Mouse (Mus musculus) CD4-positive, CD25-positive, alpha-beta regulatory T cell, adult 2 months (primary cell): ENCODE measurements around the gene Etnk2.
"Not testable (repeated sequence)": the region's sequence is repeated elsewhere in the genome, so short reads cannot be mapped to it uniquely, and the experiment has no call there.

ENCODE experiments used
- DNase-seq: peaks from one replicate; pipeline ENCODE4 v3.0.0-alpha.2; 2012; ENCODE audit warnings: low read depth, low spot score

Gene Etnk2

DNA sequence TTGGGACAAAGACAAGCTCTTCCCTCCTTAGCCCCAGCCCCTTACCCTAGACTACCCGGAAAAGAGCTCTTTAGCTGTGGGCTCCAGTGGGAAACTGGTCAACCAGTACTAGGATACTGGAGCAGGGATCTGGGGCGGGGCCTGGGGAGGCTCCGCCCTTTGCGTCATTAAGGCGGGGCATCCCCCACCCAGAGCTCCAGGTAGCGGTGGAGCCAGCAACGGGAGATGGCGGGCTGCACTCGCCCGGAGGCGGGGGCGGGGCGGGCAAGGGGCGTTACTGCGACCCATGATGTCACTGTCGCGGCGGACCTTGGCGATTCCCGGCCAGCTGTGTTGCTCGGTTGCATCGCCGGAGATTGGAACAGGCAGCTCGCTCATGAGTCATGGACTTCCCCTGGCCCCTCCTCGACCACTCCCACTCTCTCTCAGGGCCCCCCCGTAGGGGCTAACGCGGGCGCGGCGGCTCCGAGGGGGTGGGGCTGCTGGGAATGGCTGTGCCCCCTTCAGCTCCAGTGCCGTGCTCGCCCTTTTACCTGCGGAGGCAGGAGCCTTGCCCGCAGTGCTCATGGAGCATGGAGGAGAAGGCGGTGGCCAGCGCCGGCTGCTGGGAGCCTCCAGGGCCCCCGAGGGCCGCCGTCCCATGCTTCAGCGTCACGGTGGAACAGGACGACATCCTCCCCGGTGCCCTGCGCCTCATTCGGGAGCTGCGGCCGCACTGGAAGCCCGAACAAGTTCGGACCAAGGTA, at the start of gene Etnk2:
TSS of gene Etnk2 (plus strand) at position 297 of the 746 bp plus-strand sequence.
- peak; percentile 49 for DNase-seq

DNA sequence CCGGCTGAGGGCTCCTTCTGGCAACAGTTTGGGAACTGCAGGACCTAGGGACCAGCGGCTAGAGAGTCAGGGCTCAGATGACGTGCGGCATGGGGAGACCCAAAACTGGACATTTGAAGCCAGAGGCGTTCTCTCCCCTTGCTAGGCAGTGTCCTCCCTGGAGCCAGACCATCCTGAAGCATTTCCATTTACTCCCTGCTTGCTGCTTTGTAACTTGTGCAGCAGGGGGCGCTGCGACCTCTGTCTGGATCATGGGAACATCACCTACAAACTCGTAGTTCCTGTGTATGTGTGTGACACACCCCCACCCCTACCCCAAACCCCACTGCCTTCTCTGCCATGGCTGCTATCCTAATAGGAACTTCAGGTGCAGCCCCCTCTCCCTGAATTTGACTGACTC, 49.0 kb upstream of the Etnk2 start:
- DNase-seq, result peak; percentile 59

DNA sequence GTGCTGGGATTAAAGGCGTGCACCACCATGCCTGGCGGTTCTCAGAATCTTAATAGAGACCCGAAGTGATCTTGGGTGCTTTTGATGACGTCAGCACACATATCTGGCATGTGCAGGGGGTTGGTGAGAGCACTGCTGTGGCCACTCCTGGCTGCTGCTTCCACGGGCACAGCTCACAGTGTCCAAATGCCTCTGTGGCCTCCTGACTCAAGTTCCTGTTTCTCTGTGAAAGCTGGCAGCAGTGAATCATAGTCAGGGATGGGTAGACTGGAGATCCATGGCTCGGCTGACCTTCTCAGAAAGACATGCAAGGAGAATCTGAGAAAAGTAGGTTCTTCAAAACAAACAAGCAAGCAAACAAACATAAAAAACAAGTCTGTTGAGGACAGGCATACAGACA, 47.6 kb upstream of the Etnk2 start:
- no peak for DNase-seq

DNA sequence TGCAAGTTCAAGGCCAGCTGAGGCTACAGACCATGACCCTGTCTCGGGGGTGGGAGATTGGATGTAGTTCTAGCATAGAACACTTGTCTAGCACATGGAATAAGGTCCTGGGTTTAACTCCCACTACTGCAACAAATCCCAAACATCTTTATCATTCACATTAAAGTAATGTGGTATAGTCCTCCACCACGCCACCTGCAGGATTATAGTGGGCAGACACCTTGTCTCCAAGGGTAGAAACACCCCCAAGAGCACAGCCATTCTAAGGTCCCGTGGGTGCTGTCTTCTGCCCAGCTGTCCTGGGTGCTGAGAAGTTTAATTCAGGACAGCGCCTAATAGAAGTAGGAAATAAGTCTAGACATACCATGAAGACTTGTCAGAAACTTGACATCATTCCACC, 46.8 kb upstream of the Etnk2 start:
- DNase-seq, result no peak

DNA sequence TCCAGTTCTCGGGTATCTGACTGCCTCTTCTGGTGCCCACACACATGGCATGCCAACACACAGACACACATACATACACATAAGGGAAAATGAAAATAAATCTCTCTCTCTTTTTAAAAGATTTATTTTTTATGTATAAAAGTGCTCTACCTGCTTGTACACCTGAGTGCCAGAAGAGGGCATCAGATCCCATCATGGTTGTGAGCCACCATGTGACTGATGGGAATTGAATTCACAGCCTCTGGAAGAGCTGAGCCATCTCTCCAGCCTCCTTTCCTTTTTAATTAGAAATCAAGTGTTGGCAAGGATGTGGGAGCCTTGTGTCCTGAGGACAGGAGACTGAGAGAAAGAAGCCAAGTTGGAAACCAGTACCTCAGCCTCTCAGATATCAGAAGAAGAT, 46.2 kb upstream of the Etnk2 start:
- DNase-seq, result no peak

DNA sequence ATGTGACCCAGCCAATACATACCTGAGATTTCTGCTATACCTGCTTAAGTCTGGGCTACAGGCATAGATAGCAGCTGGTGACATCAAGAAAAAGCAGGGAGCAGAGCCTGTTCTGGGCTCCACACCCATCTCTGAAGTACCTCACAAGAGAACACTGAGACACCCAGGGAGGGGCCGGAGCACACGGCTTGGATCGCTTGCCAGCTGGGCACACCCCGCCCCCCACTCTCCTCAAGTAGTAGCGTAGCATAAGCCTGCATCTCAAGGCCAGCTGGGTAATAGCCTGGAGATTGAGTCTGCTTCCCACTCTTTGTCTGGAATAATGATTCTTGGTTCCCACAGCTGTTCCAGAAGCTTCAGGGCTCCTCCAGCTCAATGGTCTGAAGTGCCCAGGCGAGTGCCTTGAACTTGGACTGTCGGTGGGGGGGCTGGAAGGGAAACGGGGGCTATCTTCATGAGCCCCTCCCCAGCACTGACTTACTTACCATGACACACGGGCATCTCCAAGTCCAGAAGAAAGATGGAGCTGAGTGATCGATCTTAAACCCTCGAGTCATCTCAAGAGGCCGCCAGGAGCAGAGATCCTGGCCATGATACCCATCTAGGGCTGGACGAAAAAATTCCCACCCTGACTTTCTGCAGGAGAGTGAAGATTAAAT, 42.0 kb upstream of the Etnk2 start, which contains the start of gene Kiss1:
TSS of gene Kiss1 (plus strand) at position 609 of the 659 bp plus-strand sequence.
- no peak for DNase-seq

DNA sequence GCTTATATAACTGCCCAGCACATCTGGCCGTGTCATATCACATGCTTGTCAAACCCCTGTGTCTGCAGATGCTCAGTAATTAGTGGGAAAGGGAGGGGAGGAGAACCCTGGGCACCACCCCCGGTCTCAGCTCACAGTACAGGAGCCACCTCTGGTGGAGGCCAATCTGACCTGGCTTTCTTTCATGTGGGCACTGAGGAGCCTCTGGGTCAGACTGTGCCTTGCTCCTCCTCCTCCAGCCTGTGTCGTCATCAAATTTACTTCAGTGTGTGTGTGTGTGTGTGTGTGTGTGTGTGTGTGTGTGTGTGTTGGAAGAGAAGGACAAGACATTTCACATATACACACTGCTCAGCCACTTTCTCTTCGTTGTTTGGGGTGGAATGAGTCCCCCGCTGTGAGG, 40.0 kb upstream of the Etnk2 start:
- no peak for DNase-seq

DNA sequence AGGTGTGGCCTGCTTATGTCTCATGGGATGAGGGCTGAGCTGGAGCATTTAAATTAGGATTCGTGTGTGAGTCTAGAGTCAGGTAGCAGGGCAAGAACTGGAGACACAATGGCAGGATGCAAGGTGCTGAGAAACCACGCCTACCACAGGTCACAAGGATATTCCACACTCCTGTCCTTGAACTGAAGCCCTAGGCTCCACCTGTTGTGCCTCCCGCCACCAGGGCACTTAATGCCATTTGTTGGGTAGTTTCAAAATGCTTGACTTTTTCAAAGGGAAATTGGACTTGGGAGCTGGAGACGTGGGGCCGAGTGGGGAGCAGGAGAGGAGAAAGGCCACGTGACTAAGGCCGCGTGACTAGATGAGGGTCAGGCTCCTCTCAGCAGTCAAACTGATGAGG, 37.4 kb upstream of the Etnk2 start:
- no peak for DNase-seq

DNA sequence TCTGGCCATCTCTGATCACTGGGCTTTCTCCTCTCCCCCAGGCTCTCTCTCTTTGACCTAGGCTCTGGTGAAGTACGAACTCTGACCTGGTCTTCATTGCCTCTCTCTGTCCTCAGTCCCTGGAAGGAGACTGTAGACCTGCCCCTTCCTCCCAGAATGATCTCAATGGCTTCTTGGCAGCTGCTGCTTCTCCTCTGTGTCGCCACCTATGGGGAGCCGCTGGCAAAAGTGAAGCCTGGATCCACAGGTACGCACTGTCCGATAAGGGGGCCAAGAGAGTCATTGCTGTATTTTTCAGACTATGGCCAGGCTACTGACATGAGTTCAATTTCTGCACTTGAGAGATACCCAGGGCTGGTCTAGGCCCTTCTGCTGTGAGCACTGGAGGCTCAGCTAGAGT, 36.3 kb upstream of the Etnk2 start:
- no peak for DNase-seq

DNA sequence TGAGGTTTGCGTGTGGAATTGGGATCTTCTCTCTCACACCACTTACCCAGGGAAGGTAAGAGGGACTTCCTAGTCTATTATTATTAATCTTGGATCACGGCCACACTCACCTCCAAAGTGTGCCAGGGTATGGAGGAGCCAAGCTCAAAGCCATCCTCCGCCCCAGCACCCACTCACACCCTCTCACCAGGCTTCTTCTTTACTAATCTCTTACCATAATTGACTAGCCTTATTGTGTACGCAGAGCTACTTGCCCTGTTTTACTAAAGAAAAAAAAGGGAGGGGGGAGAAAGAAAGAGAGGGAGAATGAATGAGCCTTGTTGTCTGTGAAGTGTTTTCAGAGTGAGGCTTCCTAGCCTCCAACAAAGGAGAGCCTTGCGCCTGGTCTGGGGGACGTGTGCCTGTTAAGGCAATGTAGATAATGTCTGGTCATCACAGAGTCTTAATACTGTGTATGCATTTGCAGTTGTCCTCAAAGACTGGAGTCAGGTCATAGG, 35.0 kb upstream of the Etnk2 start:
- DNase-seq, result no peak

DNA sequence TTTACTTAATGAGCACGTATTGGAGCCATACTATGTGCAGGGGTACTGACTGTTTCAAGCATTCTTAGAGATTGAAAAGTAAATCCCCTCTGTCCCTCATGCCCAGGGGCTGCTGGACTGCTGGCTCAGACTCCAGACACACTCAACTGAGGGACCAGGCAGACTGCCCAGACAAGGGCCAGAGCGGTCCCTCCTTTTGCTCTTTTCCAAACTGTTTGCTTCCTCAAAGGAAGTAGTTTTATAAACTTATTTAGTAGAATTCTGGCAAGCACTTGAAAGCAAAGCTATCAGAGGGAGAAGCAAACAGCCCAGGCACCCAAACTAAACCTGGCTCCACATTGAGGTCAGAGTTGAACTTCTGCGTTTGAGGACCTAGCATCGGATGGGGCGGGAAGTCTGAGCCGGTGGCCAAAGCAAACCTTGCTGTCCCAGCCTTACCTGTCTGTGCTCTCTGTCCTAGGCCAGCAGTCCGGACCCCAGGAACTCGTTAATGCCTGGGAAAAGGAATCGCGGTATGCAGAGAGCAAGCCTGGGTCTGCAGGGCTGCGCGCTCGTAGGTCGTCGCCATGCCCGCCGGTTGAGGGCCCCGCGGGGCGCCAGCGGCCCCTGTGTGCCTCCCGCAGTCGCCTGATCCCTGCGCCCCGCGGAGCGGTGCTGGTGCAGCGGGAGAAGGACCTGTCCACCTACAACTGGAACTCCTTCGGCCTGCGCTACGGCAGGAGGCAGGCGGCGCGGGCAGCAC, 34.3 kb upstream of the Etnk2 start:
- no peak for DNase-seq

DNA sequence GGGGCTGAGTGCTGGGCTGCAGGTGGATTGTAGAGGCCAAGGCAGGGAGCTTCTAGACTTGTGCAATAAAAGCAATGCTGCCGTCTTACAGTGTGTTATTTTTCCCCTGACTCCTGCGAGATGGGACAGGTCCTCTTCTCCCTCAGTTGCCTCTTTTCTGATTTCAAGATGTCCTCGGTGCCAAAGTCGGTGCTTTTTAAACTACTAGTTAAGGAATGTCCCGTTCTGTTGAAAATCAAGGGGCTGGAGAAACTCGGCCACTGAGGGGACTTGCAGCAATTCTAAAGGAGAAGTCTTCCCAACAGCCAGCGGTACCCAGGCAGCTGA, 33.8 kb upstream of the Etnk2 start:
- DNase-seq, result no peak

DNA sequence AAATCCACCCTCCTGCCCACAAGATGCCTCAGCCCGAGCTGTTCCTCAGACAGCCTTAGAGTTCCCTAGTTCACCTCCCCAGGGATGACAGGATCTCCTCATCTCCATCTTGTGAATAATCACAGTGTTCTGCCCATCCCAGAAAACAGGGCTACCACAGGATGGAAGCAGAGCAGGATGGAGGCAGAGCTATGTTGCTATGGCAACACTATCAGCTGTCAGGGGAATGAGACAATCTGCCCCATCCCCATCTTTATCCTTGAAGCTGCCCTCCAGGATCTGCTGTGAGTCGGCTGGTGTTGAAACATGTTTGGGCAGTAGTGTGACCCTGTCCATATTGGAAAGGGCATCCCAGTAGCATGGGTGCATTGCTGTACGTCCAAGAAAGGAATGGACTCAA, 32.2 kb upstream of the Etnk2 start:
- no peak for DNase-seq

DNA sequence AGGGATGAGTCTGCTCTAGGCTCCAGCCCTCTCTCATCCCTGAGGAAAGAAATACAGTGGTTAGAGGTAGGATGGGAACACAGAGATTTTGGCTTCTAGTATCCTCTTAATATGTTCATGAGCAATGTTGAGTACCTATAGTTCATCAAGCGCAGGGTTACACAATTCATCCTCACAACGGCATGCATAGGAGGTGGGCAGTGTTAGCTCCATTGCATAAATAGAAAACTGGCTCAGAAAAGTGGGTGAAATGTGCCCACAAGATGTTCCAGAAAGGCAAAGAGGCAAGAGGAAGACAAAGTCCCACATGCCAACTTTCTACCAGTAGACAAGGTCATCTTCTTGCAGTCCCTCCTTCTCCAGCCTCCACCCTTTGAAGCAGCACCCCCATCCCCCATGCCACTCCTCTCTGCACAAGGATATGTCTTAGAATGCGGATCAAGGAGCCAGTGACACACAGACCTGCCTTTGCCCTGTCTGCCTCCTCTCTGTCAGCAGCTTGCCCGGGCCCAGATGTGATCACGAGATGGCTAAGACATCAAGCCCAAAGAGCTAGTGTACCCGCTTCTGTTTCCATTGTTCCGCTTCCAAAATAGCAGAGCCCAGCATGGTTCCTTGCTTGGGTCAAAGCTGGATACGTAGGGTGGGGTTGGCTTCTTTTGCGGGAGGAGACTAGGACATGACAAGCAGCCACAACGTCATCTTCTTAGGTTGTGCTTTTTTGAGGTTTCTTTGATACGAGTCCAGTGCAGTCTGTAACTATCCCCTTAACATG, 30.5 kb upstream of the Etnk2 start:
- DNase-seq, result no peak

DNA sequence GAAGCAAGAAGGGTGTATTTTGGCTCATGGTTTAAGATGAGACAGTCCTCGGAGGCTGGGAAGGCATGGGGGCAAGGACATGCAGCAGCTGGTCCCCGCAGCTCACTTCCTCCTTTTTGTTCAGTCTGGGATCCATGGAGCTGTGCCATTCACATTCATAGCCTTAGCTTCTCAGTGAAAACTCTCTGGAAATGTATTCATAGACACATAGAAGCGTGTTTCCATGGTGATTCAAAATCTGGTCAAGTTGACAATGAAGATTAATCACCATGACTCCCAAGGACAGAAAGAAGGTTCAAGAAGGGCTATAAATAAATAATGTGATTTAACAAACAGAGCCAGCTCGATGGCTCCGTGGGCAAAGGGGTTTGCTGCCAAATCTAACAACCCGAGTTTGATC, 29.4 kb upstream of the Etnk2 start:
- DNase-seq, result no peak

DNA sequence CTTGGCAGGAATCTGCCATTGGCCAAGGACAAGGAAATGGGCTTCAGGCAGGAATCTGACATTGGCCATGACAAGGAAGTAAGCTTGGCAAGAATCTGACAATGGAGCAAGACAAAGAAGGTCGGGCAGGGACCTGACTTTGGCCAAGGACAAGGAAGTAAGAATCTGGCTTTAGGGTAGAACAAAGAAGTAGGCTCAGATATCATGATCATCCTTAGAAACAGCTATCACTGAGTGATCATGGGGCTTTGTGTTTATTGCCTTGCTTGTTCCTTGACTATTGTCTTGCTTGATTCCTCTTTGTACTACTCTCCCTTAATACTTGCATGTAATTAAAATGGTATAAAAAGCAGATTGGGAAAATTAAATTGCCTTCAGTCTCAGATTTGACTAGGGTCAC, 23.0 kb upstream of the Etnk2 start:
- not testable (repeated sequence) for DNase-seq

DNA sequence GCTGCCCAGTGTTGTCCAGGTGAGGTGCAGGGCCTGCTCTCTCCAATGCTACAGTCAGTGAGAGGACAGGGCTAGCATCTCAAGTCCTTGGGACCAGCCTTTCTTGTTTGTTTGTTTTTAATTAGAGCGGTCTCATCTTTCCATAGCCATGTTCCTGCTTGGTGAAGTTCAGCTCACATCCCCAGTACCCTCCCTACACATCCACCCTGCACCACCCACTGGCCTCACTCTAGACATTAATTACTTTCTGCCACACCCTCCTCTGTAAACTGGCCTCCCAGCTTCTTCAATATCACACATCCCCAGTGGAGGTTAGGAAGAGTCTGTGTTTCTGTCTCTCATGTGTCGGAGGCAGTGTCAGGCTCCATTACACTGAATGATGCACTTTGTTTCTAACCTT, 19.0 kb upstream of the Etnk2 start:
- no peak for DNase-seq

DNA sequence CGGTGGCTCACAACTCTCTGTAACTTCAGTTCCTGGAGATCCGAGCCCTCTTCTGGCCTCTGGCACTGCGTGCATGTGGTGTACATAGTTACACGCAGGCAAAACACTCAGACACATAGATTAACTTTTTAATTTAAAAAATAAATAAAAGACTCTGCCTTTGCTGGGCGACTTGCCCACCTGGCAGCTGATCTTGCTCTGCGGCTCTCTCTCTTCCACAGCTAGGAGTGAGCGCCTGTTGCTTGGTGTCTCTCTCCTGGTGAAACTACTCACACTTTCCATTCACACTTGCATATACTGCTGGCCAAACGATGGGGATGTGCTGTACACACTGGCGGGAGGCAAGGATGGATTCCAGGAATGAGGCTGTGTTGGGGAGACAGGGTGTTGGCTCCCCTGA, 16.8 kb upstream of the Etnk2 start:
- no peak for DNase-seq

DNA sequence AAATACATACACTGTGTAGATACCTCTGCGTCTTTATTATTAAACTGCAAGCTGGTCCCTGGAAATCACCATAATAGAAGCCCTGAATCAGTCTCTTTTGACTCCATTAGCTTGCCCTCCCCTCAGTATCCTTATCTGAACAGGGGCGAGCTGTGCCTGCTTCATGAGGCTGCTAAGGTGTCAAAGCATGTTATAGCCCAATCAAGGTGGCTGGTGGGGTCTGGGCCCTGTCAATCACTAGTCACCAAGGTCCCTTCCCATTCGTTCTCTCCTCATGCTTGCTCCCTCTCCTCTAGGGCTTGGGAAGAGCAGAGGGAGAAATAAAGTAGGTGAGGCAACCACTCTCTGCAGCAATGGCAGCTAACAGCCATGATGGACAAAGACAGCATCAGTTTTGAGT, 16.1 kb upstream of the Etnk2 start:
- no peak for DNase-seq

DNA sequence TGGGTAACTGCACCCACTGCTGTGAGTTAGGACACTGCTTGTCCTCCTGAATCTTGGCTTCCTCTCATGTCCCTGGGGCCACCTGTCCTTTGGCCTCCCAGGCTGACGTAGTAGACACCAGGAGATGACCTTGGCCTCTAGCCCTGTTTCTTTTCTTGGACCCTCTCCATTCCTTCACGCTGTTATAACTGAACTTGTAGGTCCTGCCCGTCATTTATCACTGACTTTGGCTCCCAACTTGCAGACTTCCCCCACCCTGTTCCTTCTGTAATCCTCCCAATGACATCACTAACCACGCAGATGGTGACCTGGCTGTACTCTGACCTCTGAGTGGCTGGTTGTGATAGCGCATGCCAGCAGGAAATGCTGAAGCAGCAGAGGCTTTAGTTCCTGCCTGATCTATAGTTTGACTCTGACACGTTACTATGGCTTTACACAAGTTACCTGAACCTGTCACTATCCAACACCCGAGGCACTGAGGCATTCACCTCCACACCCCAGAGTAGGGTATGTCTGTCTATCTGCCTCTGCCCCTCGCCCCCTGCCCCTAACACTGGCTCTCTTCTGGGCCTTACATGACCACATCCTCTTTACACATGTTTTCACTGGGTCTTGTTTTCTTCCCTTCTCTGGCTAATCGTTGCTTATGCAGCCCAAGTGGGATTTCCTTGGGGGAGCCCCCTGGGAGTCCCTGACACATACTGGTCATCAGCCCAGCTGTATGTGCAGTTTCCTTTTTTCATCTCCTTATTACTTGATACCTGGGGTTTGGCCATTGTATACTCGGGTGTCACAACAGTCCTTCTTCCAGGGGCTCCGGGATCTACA, 15.5 kb upstream of the Etnk2 start:
- peak; percentile 12 for DNase-seq

DNA sequence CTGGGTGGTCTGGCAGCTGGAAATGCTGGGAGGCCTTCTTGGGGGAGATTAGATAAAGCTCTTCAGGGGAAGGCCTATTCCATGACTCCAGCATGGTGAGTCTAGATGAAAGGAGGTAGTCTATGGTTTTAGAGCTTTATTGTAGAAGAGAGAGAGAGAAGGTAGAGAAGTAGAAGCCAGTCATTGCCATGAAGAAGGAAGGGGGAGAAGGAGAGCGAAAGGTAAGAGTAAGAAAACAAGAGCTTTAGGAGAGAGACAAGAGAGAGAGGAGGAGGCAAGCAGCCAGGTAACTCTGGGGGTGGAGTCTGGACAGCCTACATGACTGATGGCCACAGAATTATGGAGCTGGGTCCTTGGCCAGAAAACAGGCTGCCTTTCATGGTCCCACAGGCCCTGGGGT, 13.2 kb upstream of the Etnk2 start, which contains the start of gene Ren1:
TSS of gene Ren1 (plus strand) at position 301 of the 400 bp plus-strand sequence.
- no peak for DNase-seq
